Mouse (Mus musculus) limb, embryonic 13.5 days (tissue): Measurements from ENCODE around the gene Magohb. TPM values are rescaled to one million over a fixed set of nuclear protein-coding genes. Genes with fewer than 3 reads are reported as not detected.

Source experiments
- polyA plus RNA-seq: library from polyadenylated mRNA; unstranded; fragments of >200 nt; fragmentation: Nextera tagmentation; extraction: Ambion mirVana; gene quantifications from 2 replicates; pipeline ENCODE4 v1.2.1, GENCODE M21; 2015

Gene Magohb
- polyA plus RNA-seq, 1 experiment from 2014 or later = 60.0 TPM

Other genes with a start within 250 kb of the Magohb start
- gene Klra2, start 45.9 kb downstream of the Magohb start, polyA plus RNA-seq = not detected in 2 replicates
- 2.1 and 2.2 TPM in 2 replicates for gene Styk1, start 60.4 kb upstream of the Magohb start, polyA plus RNA-seq
- 41.0 and 43.5 TPM in 2 replicates for gene Ybx3, start 95.2 kb upstream of the Magohb start, polyA plus RNA-seq
- not detected in 2 replicates for gene 5430401F13Rik, start 193.2 kb upstream of the Magohb start, polyA plus RNA-seq
- 0.25 TPM in 1 of 2 replicates, not detected in the other for gene Gm6619, start 193.2 kb upstream of the Magohb start, polyA plus RNA-seq